Mouse (Mus musculus) intestine, postnatal 0 days (tissue): ENCODE measurements around the gene Per1. TPM values are rescaled to one million over a fixed set of nuclear protein-coding genes. Genes with fewer than 3 reads are reported as not detected.

Source experiments
- ATAC-seq: fragments of 200-750 bp; cut with Nextera tagmentation; 2 replicates; pipeline ENCODE4 v1.8.0; 2017; ENCODE audit warnings: mild to moderate bottlenecking, moderate TSS enrichment, moderate library complexity
- H3K27ac ChIP-seq: fragments of 300-500 bp; sonication (generic); 2 replicates; pipeline ENCODE4 v1.5.1; 2014; ENCODE audit warnings: mild to moderate bottlenecking, low read depth, low read length, moderate library complexity
- H3K27me3 ChIP-seq: fragments of 300-500 bp; sonication (generic); replicated peaks from 2 replicates; pipeline ENCODE4 v1.6.1; 2014; ENCODE audit warnings: low read length, mixed read lengths; ENCODE audit not compliant: control insufficient read depth, insufficient read depth
- H3K36me3 ChIP-seq: fragments of 300-500 bp; sonication (generic); 2 replicates; pipeline ENCODE4 v1.6.1; 2014; ENCODE audit warnings: mild to moderate bottlenecking, moderate library complexity; ENCODE audit not compliant: control insufficient read depth, insufficient read depth
- H3K4me1 ChIP-seq: fragments of 300-500 bp; sonication (generic); replicated peaks from 2 replicates; pipeline ENCODE4 v1.6.1; 2014; ENCODE audit warnings: antibody characterized with exemption, low read length, mixed read lengths; ENCODE audit not compliant: control insufficient read depth, insufficient read depth
- H3K4me2 ChIP-seq: fragments of 300-500 bp; sonication (generic); replicated peaks from 2 replicates; pipeline ENCODE4 v1.6.1; 2014; ENCODE audit warnings: low read depth, mild to moderate bottlenecking, moderate library complexity
- H3K4me3 ChIP-seq: fragments of 300-500 bp; sonication (generic); 2 replicates; pipeline ENCODE4 v1.5.1; 2014; ENCODE audit warnings: low read depth, low read length
- H3K9ac ChIP-seq: fragments of 300-500 bp; sonication (generic); 2 replicates; pipeline ENCODE4 v1.6.1; 2014; ENCODE audit warnings: mild to moderate bottlenecking, low read depth, low read length
- H3K9me3 ChIP-seq: fragments of 300-500 bp; sonication (generic); 2 replicates; pipeline ENCODE4 v1.6.1; 2016; ENCODE audit warnings: mixed run types; ENCODE audit not compliant: control insufficient read depth
- CTCF ChIP-seq: sonication (generic); IDR thresholded peaks from 2 replicates; pipeline ENCODE4 v1.5.1; 2016; ENCODE audit warnings: low read depth, mild to moderate bottlenecking, control low read depth, antibody characterized with exemption, moderate library complexity
- WGBS: fragments of 180-500 bp; shearing (Covaris S2); extraction: QIAGEN DNeasy Blood & Tissue Kit; methylation state at CpG from one replicate; pipeline ENCODE4 v1.1.7; 2014; 5-methylcytosine and 5-hydroxymethylcytosine counted together
- polyA plus RNA-seq: library from polyadenylated mRNA; unstranded; fragments of >200 nt; fragmentation: Nextera tagmentation; extraction: Ambion mirVana; gene quantifications from 2 replicates; pipeline ENCODE4 v1.2.1, GENCODE M21; 2015

Per1 gene
- 7.2 and 11.3 TPM in 2 replicates for polyA plus RNA-seq

DNA sequence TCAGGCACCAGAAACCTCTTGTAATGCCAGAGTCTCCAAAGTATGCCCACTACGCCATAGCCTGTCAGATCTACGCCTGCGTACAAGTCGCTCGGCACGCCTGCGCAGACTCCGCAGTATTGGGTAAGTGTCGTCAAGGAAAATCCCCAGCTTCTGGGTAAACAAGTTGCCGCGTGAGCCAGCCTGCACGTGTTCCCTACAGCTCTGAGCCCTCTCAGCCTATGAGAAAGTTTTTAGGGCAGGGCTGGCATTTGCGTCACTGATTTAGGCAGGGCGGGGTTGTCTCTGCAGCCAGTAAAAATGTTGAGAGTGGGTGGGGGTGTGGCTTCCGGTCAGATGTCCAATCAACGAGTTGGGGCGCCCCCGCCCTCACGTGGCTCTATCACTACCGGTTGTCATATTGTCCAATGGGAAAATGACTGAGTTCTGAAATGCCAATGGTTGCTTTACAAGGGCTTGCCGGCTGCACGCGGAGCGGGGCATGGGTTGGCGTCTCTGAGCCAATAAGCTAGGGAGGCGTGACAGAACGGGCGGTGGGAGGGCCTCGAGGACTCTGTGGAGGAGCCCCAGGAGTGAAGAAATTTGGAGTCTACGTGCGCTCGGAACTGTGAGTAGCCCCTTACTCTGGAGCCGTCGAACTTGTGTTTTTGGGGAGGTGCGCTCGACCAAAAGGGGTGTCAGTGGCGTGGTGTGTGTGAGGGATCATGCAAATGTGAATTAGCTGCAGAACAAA, at the start of gene Per1:
TSS of gene Per1 (plus strand) at position 521 of the 733 bp plus-strand sequence.
- Histone ChIP-seq H3K4me3 (peak within 1 kb of the TSS; percentile 81), H3K9me3 (no peaks in the 10 kb centered on the region), H3K4me2 (peak within 1 kb of the TSS; percentile 85), H3K27me3 (no peaks in the 10 kb centered on the region), H3K27ac (peak within 1 kb of the TSS; percentile 99), H3K36me3 (peaks cover 14% of the 10 kb centered on the region; the same call in 1 of the 2 replicates), H3K4me1 (peaks cover 13% of the 10 kb centered on the region; the same call in 1 of the 2 replicates), H3K9ac (peak within 1 kb of the TSS; percentile 96)
- WGBS = under 1% methylated on average over 37 of the region's 37 CpGs
- peak; percentile 82 for ATAC-seq
- no peak for TF ChIP-seq CTCF

DNA sequence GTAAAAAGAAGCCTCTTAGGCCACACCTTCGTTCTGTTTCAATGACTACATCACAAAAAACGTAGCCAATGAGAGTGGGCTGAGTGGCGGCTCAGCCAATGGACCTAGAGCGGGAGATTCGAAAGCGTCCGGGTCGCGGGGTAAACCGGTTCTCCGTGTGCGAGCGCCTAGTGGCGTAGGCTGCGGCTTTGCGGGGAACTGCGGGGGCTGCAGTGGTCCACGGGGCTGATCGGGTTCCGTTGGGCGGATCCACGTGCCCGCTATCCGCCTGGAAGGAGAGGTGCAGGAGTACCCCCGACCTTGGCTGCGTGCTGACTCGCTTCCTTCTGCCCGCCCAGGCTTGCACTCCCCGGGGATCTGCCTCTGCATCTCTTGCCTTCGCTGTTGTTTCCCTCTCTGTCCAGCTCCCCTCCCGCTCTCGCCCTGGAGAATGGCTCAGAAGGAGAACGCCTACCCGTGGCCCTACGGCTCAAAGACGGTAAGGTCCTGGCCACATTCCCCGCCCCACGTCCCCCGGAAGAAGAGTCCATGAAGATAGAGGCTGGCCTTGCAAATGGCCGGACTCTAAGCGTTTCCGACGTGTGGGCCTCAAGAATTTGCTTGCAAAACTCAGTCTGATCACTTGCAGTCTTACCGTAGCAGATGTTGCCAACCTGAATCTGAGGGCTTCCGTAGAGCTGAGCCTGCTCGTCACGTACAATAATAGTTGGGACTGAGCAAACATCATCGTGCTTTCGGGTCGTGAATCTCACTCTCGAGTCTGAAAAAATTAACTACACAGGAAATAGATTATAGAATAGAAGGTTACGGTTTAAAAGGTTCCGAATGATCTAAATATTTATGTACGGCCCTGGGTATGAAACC, 49.3 kb upstream of the Per1 start, which contains the start of gene Aurkb:
TSS of gene Aurkb (plus strand) at position 117 of the 864 bp plus-strand sequence.
- peak; percentile 12; the same call in 1 of the 2 replicates for TF ChIP-seq CTCF
- Histone ChIP-seq H3K27me3 (no peaks in the 10 kb centered on the region), H3K36me3 (peaks cover 3% of the 10 kb centered on the region; the same call in 1 of the 2 replicates), H3K9me3 (no peaks in the 10 kb centered on the region), H3K4me1 (no peaks in the 10 kb centered on the region), H3K27ac (peak within 1 kb of the TSS; percentile 50; the same call in 1 of the 2 replicates), H3K9ac (peak within 1 kb of the TSS; percentile 49), H3K4me3 (peak within 1 kb of the TSS; percentile 75), H3K4me2 (peak within 1 kb of the TSS; percentile 80)
- ATAC-seq = peak; percentile 71
- WGBS = under 1% methylated on average over 54 of the region's 54 CpGs

DNA sequence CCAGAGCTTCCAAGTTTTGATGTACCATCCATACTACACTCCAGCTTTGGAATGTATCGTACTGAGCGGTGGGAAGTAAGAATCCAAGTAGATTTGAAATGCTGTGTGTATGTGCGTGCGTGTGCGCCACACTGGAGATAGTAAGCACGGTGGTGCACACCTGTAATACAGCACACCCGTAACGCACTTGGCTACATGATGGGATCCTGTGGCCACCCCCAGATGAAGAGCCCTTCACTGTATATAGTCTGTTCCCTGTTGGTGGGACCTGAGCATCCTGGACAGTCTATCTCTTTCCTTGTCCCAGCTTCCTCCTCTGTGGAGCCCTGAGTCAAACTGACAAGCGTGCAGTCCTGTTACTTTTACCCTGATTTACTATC, 48.6 kb upstream of the Per1 start:
- Histone ChIP-seq H3K4me1 (no peaks in the 10 kb centered on the region), H3K9me3 (no peaks in the 10 kb centered on the region), H3K4me3 (peak overlapping the region; percentile 75), H3K4me2 (peak overlapping the region; percentile 80), H3K36me3 (peaks cover 3% of the 10 kb centered on the region; the same call in 1 of the 2 replicates), H3K27ac (peak overlapping the region; percentile 50; the same call in 1 of the 2 replicates), H3K27me3 (no peaks in the 10 kb centered on the region), H3K9ac (peak overlapping the region; percentile 49)
- 4% methylated on average over 9 of the region's 9 CpGs for WGBS
- no peak for ATAC-seq
- no peak for TF ChIP-seq CTCF

DNA sequence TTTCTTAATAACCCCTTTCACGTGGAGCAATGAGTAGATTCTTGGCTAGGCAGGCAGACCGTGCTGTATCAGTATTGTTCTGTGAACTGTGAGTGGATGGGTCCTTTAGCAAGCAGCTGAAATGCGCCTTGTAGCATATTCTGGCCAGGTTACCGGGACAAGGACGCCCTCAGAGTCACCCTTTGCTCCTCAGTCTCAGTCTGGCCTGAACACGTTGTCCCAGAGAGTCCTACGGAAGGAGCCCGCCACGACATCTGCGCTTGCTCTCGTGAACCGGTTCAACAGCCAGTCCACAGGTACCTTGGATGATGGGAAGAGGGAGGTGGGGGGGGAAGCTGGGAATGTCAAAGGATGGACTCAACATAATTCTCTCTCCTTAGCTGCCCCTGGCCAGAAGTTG, 47.4 kb upstream of the Per1 start:
- Histone ChIP-seq H3K9me3 (no peaks in the 10 kb centered on the region), H3K9ac (no peak overlapping the region), H3K36me3 (peaks cover 3% of the 10 kb centered on the region; the same call in 1 of the 2 replicates), H3K4me2 (no peak overlapping the region), H3K27me3 (no peaks in the 10 kb centered on the region), H3K27ac (no peak overlapping the region), H3K4me1 (no peaks in the 10 kb centered on the region), H3K4me3 (no peak overlapping the region)
- no peak for ATAC-seq
- no peak for TF ChIP-seq CTCF
- 87% methylated on average over 12 of the region's 12 CpGs for WGBS

DNA sequence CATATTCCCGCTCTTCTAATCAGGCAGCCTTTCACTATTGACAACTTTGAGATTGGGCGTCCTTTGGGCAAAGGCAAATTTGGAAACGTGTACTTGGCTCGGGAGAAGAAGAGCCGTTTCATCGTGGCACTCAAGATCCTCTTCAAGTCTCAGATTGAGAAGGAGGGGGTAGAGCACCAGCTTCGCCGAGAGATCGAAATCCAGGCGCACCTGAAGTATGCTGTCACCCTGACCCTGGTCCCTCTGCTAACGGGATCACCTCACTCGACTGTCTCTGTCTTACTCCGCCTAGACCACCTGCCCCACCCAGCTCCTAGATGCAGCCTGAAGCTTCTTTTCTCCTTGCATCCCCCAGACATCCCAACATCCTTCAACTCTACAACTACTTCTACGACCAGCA, 46.9 kb upstream of the Per1 start:
- no peak overlapping the region for H3K9ac ChIP-seq
- ATAC-seq = no peak
- WGBS = 90% methylated on average over 14 of the region's 14 CpGs

DNA sequence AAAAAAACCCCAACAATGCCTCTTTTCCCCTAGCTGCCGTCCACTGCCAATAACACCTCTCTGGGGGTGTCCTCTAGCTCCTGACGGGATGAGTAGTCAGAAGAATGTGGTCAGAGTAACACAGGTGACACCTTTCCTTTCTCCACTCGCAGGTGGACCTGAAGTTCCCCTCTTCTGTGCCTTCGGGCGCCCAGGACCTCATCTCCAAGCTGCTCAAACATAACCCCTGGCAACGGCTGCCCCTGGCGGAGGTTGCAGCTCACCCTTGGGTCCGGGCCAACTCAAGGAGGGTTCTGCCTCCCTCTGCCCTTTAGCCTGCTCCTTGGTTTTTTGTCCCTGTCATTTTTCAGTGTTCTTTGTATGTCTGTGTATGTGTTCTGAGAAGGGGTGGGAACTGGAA, 44.3 kb upstream of the Per1 start:
- no peak overlapping the region for H3K27ac ChIP-seq
- no peak for ATAC-seq
- no peak overlapping the region for H3K4me2 ChIP-seq
- H3K36me3 ChIP-seq = peaks cover 3% of the 10 kb centered on the region; the same call in 1 of the 2 replicates
- H3K9me3 ChIP-seq = no peaks in the 10 kb centered on the region
- no peak for TF ChIP-seq CTCF
- H3K9ac ChIP-seq = no peak overlapping the region
- H3K27me3 ChIP-seq = no peaks in the 10 kb centered on the region
- H3K4me3 ChIP-seq = no peak overlapping the region
- WGBS = 95% methylated on average over 8 of the region's 8 CpGs
- no peaks in the 10 kb centered on the region for H3K4me1 ChIP-seq

More for the DNA sequence above, 46.9 kb upstream of the Per1 start:
- Histone ChIP-seq H3K27me3 (no peaks in the 10 kb centered on the region), H3K9me3 (no peaks in the 10 kb centered on the region), H3K4me1 (no peaks in the 10 kb centered on the region), H3K4me2 (no peak overlapping the region), H3K36me3 (peaks cover 3% of the 10 kb centered on the region; the same call in 1 of the 2 replicates), H3K4me3 (no peak overlapping the region), H3K27ac (no peak overlapping the region)
- no peak for TF ChIP-seq CTCF
